Mouse (Mus musculus): ENCODE measurements at regions not wholly inside any gene's neighbourhood (a gene's known extent, or its start where the extent isn't known, plus 50 kb on each side); places are given as distances from the start of the nearest gene placed in this dataset.
"Not testable (repeated sequence)": the region's sequence is repeated elsewhere in the genome, so short reads cannot be mapped to it uniquely, and the experiment has no call there.

DNA sequence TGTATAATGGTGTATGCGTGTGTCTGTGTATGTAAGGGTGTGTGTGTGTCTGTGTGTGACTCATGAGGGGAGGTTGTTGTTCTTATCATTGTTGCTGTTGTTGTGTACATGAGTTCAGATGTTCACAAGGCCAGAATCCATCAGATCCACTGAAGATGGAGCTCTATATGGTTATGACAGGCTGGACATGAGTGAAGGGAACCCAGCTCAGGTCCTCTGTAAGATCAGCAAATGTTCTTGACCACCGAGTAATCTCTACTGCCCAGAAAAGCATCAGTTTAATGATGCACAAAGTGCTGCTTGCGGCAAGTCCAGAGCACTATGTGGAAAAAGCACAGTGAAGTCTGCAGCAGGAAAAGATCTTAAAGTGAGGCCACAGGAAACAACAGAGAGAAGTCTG, 77.5 kb downstream of the Gm15319 start:
- H3K4me3 ChIP-seq; DNase-seq (ENCODE audit: low spot score in 2 of 2); H3K27ac ChIP-seq: not testable (repeated sequence)

DNA sequence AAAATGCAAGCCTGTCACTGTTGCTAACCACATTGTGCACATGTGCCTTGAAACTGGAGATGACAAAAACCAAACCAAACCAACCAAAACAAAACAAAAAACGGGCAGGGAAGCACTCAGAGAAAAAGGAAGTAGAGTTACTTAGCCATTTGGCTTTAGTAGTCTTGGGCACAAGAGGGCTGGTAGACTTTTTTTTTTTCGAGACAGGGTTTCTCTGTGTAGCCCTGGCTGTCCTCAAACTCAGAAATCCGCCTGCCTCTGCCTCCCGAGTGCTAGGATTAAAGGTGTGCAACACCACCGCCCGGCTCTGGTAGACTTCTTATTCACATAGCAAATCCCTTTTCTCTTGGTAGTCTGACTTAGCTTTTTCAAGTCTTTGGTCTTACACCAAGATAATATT, 78.2 kb downstream of the Gm15319 start:
- H3K4me3 ChIP-seq; H3K27ac ChIP-seq; DNase-seq (ENCODE audit: low spot score in 2 of 2): not testable (repeated sequence)

- DNase-seq (ENCODE audit: low spot score in 2 of 2); H3K4me3 ChIP-seq; H3K27ac ChIP-seq: not testable (repeated sequence)
These were observed 79.9 kb downstream of the Gm15319 start for GRCm38 (mm10) chr8:20283141-20283540.

- not testable (repeated sequence) for DNase-seq (ENCODE audit: low spot score in 2 of 2)
These were observed 81.7 kb downstream of the Gm15319 start for GRCm38 (mm10) chr8:20281201-20281887.

DNA sequence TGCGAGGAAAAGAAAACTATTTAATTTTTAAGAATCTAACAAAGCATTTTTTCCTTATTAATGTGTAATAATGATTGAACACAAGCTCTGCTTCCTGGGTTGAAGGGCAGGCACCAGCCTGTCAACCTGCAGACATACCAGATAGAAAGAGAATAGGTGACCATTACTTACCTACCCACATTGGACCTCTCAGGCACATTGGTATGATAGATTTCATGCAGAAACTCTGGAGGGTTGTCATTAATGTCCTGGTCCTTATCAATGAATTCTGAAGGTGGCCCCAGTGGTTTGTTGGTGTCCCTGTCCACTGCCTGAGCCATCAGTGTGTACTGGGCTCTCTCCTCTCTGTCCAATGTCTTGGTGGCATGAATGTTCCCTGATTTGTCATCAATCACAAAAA, 85.3 kb downstream of the Gm15319 start:
- not testable (repeated sequence) for H3K27ac ChIP-seq; H3K4me3 ChIP-seq; DNase-seq (ENCODE audit: low spot score in 2 of 2)

More at GRCm38 (mm10) chr8:20281201-20281887, 81.7 kb downstream of the Gm15319 start:
- not testable (repeated sequence) for H3K4me3 ChIP-seq, H3K27ac ChIP-seq

DNA sequence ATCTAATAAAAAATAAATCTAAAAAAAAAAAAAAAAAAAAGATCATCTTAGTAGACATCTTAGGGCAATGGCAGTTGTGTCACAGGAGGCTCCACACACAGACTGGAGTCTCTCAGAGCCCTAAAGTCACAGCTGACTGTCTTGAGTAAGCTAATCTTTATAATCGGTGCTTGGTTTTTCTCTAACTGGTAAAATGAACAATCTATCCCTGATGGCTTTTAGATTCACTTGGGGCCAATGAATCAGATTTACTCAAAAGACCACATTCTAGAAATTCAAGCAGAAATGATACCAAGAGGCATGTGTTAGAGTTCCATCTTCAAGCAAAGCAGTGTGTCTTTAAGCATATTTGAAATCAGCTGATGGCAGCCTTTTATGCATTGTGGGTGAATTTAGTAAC, 86.3 kb downstream of the Gm15319 start:
- not testable (repeated sequence) for H3K27ac ChIP-seq; H3K4me3 ChIP-seq; DNase-seq (ENCODE audit: low spot score in 2 of 2)

DNA sequence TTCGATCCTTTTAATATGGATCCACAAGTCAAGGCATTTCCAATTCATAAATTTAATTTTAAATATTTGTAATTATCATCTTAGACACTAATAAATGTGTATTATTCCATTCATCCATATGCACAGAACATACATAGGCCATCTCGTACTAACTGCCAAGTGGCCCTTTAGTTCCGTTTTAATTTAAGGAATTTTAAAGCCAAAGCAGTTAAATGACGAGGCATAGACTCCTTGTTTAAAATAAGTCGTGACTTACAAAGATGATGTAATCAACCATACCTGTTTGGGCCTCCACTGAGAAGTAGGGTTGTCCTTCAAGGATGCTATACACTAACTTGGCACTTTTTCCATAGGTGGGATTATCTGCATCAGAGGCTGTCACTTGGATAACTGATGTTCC, 89.2 kb downstream of the Gm15319 start:
- DNase-seq (ENCODE audit: low spot score in 2 of 2); H3K27ac ChIP-seq; H3K4me3 ChIP-seq: not testable (repeated sequence)

DNA sequence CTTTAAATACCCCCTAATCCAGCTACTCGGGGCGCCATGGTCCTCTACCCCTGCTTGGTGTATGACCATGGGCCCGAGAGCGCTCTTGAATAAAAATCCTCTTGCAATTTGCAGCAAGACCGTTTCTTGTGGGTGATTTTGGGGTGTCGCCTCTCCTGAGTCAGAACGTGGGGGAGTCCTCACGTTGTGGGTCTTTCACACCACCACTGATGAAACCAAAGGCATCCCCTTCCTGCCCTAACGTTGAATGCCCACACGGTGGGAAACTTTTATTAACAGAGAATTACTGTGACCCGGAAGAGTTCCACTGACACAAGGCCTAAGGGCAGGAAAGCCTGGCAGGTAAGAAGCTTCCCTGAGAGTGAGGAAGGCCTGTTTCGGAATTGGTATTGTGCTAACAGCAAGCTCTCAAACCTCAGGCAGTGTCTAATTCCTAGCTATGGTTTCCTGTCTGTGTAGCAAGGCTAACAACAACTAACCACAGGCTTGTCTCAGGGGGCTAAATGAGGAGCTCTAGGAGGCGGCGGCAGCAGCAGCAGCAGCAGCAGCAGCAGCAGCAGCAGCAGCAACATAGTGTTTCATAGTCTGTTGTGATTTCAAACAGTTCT, 95.4 kb downstream of the Gm15319 start:
- not testable (repeated sequence) for DNase-seq (ENCODE audit: low spot score in 2 of 2); H3K4me3 ChIP-seq; H3K27ac ChIP-seq

- not testable (repeated sequence) for H3K27ac ChIP-seq; DNase-seq (ENCODE audit: low spot score in 2 of 2); H3K4me3 ChIP-seq
These were observed 96.2 kb downstream of the Gm15319 start for GRCm38 (mm10) chr8:20266776-20267175.

- H3K4me3 ChIP-seq; H3K27ac ChIP-seq; DNase-seq (ENCODE audit: low spot score in 2 of 2): not testable (repeated sequence)
These were observed 98.4 kb downstream of the Gm15319 start for GRCm38 (mm10) chr8:20264612-20265011.

- DNase-seq (ENCODE audit: low spot score in 2 of 2): peak in 1 of 2 experiments; percentile 38
- not testable (repeated sequence) for H3K4me3 ChIP-seq, H3K27ac ChIP-seq
These were observed 98.9 kb downstream of the Gm15319 start for GRCm38 (mm10) chr8:20264106-20264505.

GRCm38 (mm10) chr8:20262847-20263570, 100.0 kb downstream of the Gm15319 start:
- not testable (repeated sequence) for DNase-seq (ENCODE audit: low spot score in 2 of 2)

DNA sequence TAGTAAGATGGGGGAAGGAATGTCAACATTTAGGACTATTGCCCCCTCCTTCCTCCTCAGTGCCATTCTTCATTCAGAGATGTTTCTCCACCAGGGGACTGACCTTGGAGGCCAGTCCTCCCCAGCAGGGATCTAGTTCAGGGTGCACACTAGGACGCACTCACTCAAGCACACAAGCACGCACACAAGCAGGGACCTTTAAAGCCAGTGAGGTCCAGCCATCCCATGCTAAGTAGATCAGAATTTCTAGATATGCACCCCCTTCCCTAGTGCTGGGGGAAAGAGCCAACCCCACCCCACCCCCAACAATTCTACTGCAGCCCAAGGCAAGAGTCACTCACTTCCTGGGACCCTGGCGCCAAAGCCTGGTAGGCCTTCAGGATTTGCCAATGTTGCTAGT, 100.8 kb downstream of the Gm15319 start:
- not testable (repeated sequence) for H3K27ac ChIP-seq; DNase-seq (ENCODE audit: low spot score in 2 of 2); H3K4me3 ChIP-seq
- TF ChIP-seq CTCF (conservative IDR thresholded peaks at IDR 0.05): peak; percentile 53

More at GRCm38 (mm10) chr8:20262847-20263570, 100.0 kb downstream of the Gm15319 start:
- H3K4me3 ChIP-seq, H3K27ac ChIP-seq: not testable (repeated sequence)

- DNase-seq (ENCODE audit: low spot score in 2 of 2); H3K27ac ChIP-seq; H3K4me3 ChIP-seq: not testable (repeated sequence)
These were observed 101.4 kb downstream of the Gm15319 start for GRCm38 (mm10) chr8:20261452-20262181.

GRCm38 (mm10) chr8:20261007-20261406, 102.0 kb downstream of the Gm15319 start:
- not testable (repeated sequence) for DNase-seq (ENCODE audit: low spot score in 2 of 2); H3K27ac ChIP-seq; H3K4me3 ChIP-seq

DNA sequence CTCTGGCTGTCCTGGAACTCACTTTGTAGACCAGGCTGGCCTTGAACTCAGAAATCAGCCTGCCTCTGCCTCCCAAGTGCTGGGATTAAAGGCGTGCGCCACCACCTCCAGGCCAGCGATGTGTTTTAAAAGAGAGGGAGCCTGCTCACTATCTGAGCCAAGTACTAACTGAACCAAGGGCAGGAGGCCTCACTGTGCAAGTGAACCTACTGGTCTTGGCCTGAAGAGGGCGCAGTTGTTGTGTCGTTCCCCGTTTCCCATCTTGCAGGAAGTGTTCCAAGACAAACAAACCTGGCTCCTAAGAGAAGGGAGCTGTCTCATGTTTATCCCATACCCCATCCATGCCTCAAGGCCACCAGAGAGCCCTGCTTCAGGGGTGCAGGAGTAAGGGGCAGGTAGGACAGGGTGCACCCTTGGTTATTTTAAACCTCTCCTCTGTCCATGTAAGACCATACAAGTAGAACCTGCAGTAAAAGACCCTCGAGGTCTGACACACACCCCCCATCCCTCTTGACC, 102.8 kb downstream of the Gm15319 start:
- DNase-seq (ENCODE audit: low spot score in 2 of 2); H3K27ac ChIP-seq; H3K4me3 ChIP-seq: not testable (repeated sequence)

DNA sequence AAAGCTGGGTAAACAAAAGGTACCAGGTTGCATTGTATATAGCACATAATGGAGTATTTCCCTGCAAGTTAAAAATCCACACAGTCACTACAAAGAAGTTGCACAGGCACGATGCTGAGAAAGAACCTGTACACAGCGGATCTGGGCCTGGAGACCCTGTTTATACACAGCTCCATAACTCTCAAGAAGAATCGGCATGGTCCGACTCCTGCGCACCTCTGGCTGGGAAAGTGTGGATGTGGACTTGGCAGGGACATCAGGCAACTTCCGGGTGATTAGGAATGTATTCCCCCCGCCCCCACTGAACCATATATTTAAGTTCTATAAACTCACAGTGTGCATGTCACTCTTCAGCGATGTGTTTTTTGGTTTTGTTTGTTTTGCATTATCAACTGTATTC, 103.3 kb downstream of the Gm15319 start:
- H3K27ac ChIP-seq; H3K4me3 ChIP-seq; DNase-seq (ENCODE audit: low spot score in 2 of 2): not testable (repeated sequence)

Measured in layer of hippocampus, adult 2 months (tissue).